ENCODE assay signal across 8 mouse cellular contexts in the genomic region with DNA sequence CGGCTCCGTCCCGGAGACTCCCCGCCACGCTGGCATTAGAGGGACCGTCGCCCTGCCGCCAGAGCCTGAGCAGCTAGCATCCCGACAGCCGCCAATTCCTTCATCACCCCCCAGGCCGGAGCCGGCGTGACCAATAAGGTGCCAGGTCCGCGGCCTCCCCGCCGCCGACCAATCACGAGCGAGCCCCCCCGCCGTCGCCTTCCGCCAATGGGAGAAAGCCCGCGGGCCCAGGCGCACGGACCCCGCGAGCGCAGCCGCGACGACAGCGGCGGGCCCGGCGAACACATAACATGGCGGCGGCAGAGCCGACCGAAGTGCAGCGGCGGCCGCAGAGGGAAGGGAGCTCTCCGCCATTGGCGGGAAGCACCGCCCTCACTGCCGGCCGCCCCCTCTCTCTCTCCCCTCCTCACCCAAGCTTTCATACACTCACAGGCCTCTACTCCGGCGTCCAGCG. TPM values are rescaled to one million over a fixed set of nuclear protein-coding genes. Genes with fewer than 3 reads are reported as not detected.
DNase-seq lines count a peak whose midpoint lies in the region; ATAC-seq and TF ChIP-seq lines count a peak whose summit lies in the region.

No protein-coding gene starts in this region.

- H3K9me3 ChIP-seq in embryonic facial prominence, embryonic 14.5 days (ENCODE audit: control insufficient read depth, low read length), result no peaks in the 10 kb centered on the region
- no peaks in the 10 kb centered on the region for H3K9me3 ChIP-seq in limb, embryonic 14.5 days (ENCODE audit: control insufficient read depth, low read length)
- no peaks in the 10 kb centered on the region for H3K9me3 ChIP-seq in midbrain, embryonic 16.5 days (replicated peaks; ENCODE audit: control insufficient read depth, low read length, poor library complexity, severe bottlenecking)

- peak overlapping the region; percentile 74 for H3K4me2 ChIP-seq in embryonic facial prominence, embryonic 14.5 days (ENCODE audit: low read depth, low read length)
- H3K4me2 ChIP-seq in limb, embryonic 14.5 days (replicated peaks; ENCODE audit: low read depth, low read length, severe bottlenecking), result peak overlapping the region; percentile 77
- peak overlapping the region; percentile 89 for H3K4me2 ChIP-seq in midbrain, embryonic 16.5 days (ENCODE audit: low read length)

- peak; percentile 92 for DNase-seq in 416B (ENCODE audit: low read depth)
- peak; percentile 97 for DNase-seq in embryonic facial prominence, embryonic 14.5 days (ENCODE audit: low spot score)
- peak; percentile 93 for DNase-seq in heart, adult 8-10 months (ENCODE audit: low spot score)
- DNase-seq in kidney, adult 9 months, result peak; percentile 96
- peak; percentile 92 for DNase-seq in limb, embryonic 14.5 days (ENCODE audit: low spot score)
- peak; percentile 69 to 93 for DNase-seq in spleen, adult 2 months (ENCODE audit: low read depth in 1 of 2, low spot score in 2 of 2)

- peak; percentile 96 for ATAC-seq in embryonic facial prominence, embryonic 14.5 days (ENCODE audit: low read depth)
- peak; percentile 93 for ATAC-seq in limb, embryonic 14.5 days (ENCODE audit: low FRiP score, low read depth)
- ATAC-seq in midbrain, embryonic 16.5 days, result peak; percentile 96

- H3K27me3 ChIP-seq in embryonic facial prominence, embryonic 14.5 days (replicated peaks; ENCODE audit: control insufficient read depth, insufficient read depth, low read length), result no peaks in the 10 kb centered on the region
- H3K27me3 ChIP-seq in limb, embryonic 14.5 days (ENCODE audit: control insufficient read depth, insufficient read depth, low read length), result no peaks in the 10 kb centered on the region
- H3K27me3 ChIP-seq in midbrain, embryonic 16.5 days (ENCODE audit: control insufficient read depth, insufficient read depth, low read depth, low read length), result no peaks in the 10 kb centered on the region
- no peaks in the 10 kb centered on the region for H3K27me3 ChIP-seq in spleen, adult 2 months (ENCODE audit: control insufficient read depth, insufficient read depth, low read length)

- peaks cover 1% of the 10 kb centered on the region; the same call in 1 of the 2 replicates for H3K4me1 ChIP-seq in bone marrow, adult 2 months (ENCODE audit: control insufficient read depth, insufficient read depth, low read length)
- H3K4me1 ChIP-seq in embryonic facial prominence, embryonic 14.5 days (ENCODE audit: control insufficient read depth, insufficient read depth, low read length), result peaks cover 11% of the 10 kb centered on the region
- peaks cover 15% of the 10 kb centered on the region for H3K4me1 ChIP-seq in limb, embryonic 14.5 days (ENCODE audit: control insufficient read depth, insufficient read depth, low read length)
- peaks cover 15% of the 10 kb centered on the region for H3K4me1 ChIP-seq in midbrain, embryonic 16.5 days (ENCODE audit: control insufficient read depth, insufficient read depth, low read length)
- peaks cover 8% of the 10 kb centered on the region for H3K4me1 ChIP-seq in spleen, adult 2 months (ENCODE audit: control insufficient read depth, insufficient read depth, insufficient read length)

- peak overlapping the region; percentile 100 for H3K9ac ChIP-seq in embryonic facial prominence, embryonic 14.5 days (ENCODE audit: low read depth, low read length)
- peak overlapping the region; percentile 99 for H3K9ac ChIP-seq in limb, embryonic 14.5 days (ENCODE audit: low read depth, low read length, severe bottlenecking)
- peak overlapping the region; percentile 96 for H3K9ac ChIP-seq in midbrain, embryonic 16.5 days (ENCODE audit: low read depth, low read length)

- no peaks in the 10 kb centered on the region for H3K36me3 ChIP-seq in embryonic facial prominence, embryonic 14.5 days (ENCODE audit: control insufficient read depth, insufficient read depth, low read length)
- no peaks in the 10 kb centered on the region for H3K36me3 ChIP-seq in limb, embryonic 14.5 days (ENCODE audit: control insufficient read depth, insufficient read depth, low read length)
- H3K36me3 ChIP-seq in midbrain, embryonic 16.5 days (ENCODE audit: control insufficient read depth, insufficient read depth, low read length), result no peaks in the 10 kb centered on the region
- H3K36me3 ChIP-seq in spleen, adult 2 months (ENCODE audit: control insufficient read depth, insufficient read depth, low read length), result no peaks in the 10 kb centered on the region

- peak overlapping the region; percentile 95 for H3K4me3 ChIP-seq in bone marrow, adult 2 months (replicated peaks; ENCODE audit: control insufficient read depth, low read depth, low read length)
- H3K4me3 ChIP-seq in embryonic facial prominence, embryonic 14.5 days (ENCODE audit: low read depth, low read length), result peak overlapping the region; percentile 82
- peak overlapping the region; percentile 81 for H3K4me3 ChIP-seq in limb, embryonic 14.5 days (replicated peaks; ENCODE audit: low read length)
- H3K4me3 ChIP-seq in midbrain, embryonic 16.5 days (ENCODE audit: low read depth, low read length), result peak overlapping the region; percentile 64
- peak overlapping the region; percentile 97 for H3K4me3 ChIP-seq in spleen, adult 2 months (ENCODE audit: extremely low read depth, insufficient read depth, insufficient read length)

- peak overlapping the region; percentile 100 for H3K27ac ChIP-seq in bone marrow, adult 2 months (ENCODE audit: control insufficient read depth, insufficient read depth, low read depth, low read length, poor library complexity)
- peak overlapping the region; percentile 100 for H3K27ac ChIP-seq in embryonic facial prominence, embryonic 14.5 days (replicated peaks; ENCODE audit: low read depth, low read length)
- H3K27ac ChIP-seq in limb, embryonic 14.5 days (replicated peaks; ENCODE audit: low read depth, low read length), result peak overlapping the region; percentile 100
- peak overlapping the region; percentile 99 for H3K27ac ChIP-seq in midbrain, embryonic 16.5 days (ENCODE audit: low read length)
- peak overlapping the region; percentile 100 for H3K27ac ChIP-seq in spleen, adult 2 months (ENCODE audit: insufficient read depth, low read length)

- TF ChIP-seq CTCF in bone marrow, adult 2 months (IDR thresholded peaks at IDR 0.05; ENCODE audit: control insufficient read depth, insufficient read depth, low read length), result no peak
- TF ChIP-seq CTCF in spleen, adult 2 months (IDR thresholded peaks at IDR 0.05; ENCODE audit: extremely low read depth, insufficient read depth, insufficient read length, insufficient replicate concordance), result no peak

- under 1% methylated on average over 52 of the region's 53 CpGs for WGBS in bone marrow, adult 2 months
- WGBS in embryonic facial prominence, embryonic 14.5 days, result under 1% methylated on average over 42 of the region's 53 CpGs
- WGBS in limb, embryonic 14.5 days, result 2% methylated on average over 23 of the region's 53 CpGs
- under 1% methylated on average over 31 of the region's 53 CpGs for WGBS in midbrain, embryonic 16.5 days
- WGBS in spleen, adult 2 months, result under 1% methylated on average over 50 of the region's 53 CpGs

- TF ChIP-seq POLR2A in bone marrow, adult 2 months (IDR thresholded peaks at IDR 0.05; ENCODE audit: borderline replicate concordance, control insufficient read depth, low read depth, low read length), result peak; percentile 86; the same call in 1 of the 2 replicates
- TF ChIP-seq POLR2A in limb, embryonic 14.5 days (IDR thresholded peaks at IDR 0.05; ENCODE audit: borderline replicate concordance, extremely low read depth, insufficient read depth, insufficient read length), result peak; percentile 93; the same call in 1 of the 2 replicates
- TF ChIP-seq POLR2A in spleen, adult 2 months (IDR thresholded peaks at IDR 0.05; ENCODE audit: low read depth, low read length), result peak; percentile 90

RNA-seq across cellular contexts. Expression of gene Nfyc, which starts 6.2 kb away (rescaled TPM):
- 35.8 and 43.7 TPM in 2 replicates for polyA plus RNA-seq in bone marrow, adult 2 months (2011; ENCODE audit: insufficient read depth, insufficient read length, low replicate concordance, missing spikeins)
- polyA plus RNA-seq in embryonic facial prominence, embryonic 14.5 days (2014; fragmentation: Nextera tagmentation; extraction: Ambion mirVana), result 90.5 and 101 TPM in 2 replicates
- 10 to 100 TPM; 52.4 to 55.1 (median 54.4) TPM for total RNA-seq in heart, adult 8-10 months (2022)
- polyA plus RNA-seq in limb, embryonic 14.5 days (2012; rRNA removed), result 170 and 245 TPM in 2 replicates
- polyA plus RNA-seq in limb, embryonic 14.5 days (2014; fragmentation: Nextera tagmentation; extraction: Ambion mirVana), result 108 and 112 TPM in 2 replicates
- 74.4 and 75.3 TPM in 2 replicates for polyA plus RNA-seq in midbrain, embryonic 16.5 days (2015; fragmentation: Nextera tagmentation; extraction: Ambion mirVana)
- polyA plus RNA-seq in spleen, adult 2 months (2012; rRNA removed), result 105 and 161 TPM in 2 replicates

RNA-seq across cellular contexts. Expression of gene Rims3, which starts 29.5 kb away (rescaled TPM):
- polyA plus RNA-seq in bone marrow, adult 2 months (2011; ENCODE audit: insufficient read depth, insufficient read length, low replicate concordance, missing spikeins), result 1.4 and 2.9 TPM in 2 replicates
- 3.4 and 3.9 TPM in 2 replicates for polyA plus RNA-seq in embryonic facial prominence, embryonic 14.5 days (2014; fragmentation: Nextera tagmentation; extraction: Ambion mirVana)
- under 1 TPM in 3 of 4 experiments, not detected in 1; 0.06 to 0.14 (median 0.08) TPM for total RNA-seq in heart, adult 8-10 months (2022)
- polyA plus RNA-seq in limb, embryonic 14.5 days (2012; rRNA removed), result 0.75 and 0.77 TPM in 2 replicates
- 0.55 and 0.57 TPM in 2 replicates for polyA plus RNA-seq in limb, embryonic 14.5 days (2014; fragmentation: Nextera tagmentation; extraction: Ambion mirVana)
- 30.6 and 35.4 TPM in 2 replicates for polyA plus RNA-seq in midbrain, embryonic 16.5 days (2015; fragmentation: Nextera tagmentation; extraction: Ambion mirVana)
- polyA plus RNA-seq in spleen, adult 2 months (2012; rRNA removed), result 6.2 and 8.7 TPM in 2 replicates

Comparison
In these comparisons a context has a peak if more than half of its experiments do, and no peak if none do; other contexts are left out.
1. Peak in every context shown above with its lines: DNase-seq, ATAC-seq, H3K4me3 ChIP-seq and H3K27ac ChIP-seq.